Mouse (Mus musculus): ENCODE results near the gene Fyb. TPM values are rescaled to one million over a fixed set of nuclear protein-coding genes. Genes with fewer than 3 reads are reported as not detected.

The Fyb gene
- polyA plus RNA-seq, 1 experiment from 2014 or later = 5.0 TPM

DNA sequence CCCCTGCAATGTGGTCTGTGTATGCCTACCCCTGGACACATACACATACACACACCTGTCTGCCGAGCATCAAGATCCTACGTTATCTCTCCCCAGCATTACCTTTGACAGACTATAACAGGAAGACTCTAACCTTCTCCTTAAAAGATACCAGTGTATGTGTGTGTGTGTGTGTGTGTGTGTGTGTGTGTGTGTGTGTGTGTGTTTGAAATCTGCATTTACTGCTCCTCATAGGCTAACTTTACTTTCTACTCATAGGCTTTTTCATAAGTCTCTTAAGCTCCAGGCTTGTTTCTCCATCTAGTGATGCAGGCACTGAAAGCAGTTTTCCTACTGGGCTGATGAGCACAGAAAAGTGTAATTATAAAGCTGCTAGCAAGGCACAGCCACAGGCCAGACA, 2.1 kb downstream of the Fyb start:
- ATAC-seq (ENCODE audit: insufficient number of reproducible peaks, insufficient read depth, low FRiP score, low read depth) = no peak
- Histone ChIP-seq H3K9ac (replicated peaks; ENCODE audit: low read depth, low read length) (no peak overlapping the region), H3K27ac (ENCODE audit: low read length) (no peak overlapping the region), H3K4me1 (ENCODE audit: control insufficient read depth, insufficient read depth, low read length) (no peaks in the 10 kb centered on the region), H3K9me3 (ENCODE audit: control insufficient read depth, low read depth, low read length) (no peaks in the 10 kb centered on the region), H3K27me3 (ENCODE audit: control insufficient read depth, insufficient read depth, low read length) (no peaks in the 10 kb centered on the region), H3K36me3 (ENCODE audit: control insufficient read depth, insufficient read depth, low read length) (no peaks in the 10 kb centered on the region), H3K4me3 (ENCODE audit: low read depth, low read length) (no peak overlapping the region), H3K4me2 (replicated peaks; ENCODE audit: low read depth, low read length) (no peak overlapping the region)
- WGBS = 87% methylated on average over 2 of the region's 2 CpGs

DNA sequence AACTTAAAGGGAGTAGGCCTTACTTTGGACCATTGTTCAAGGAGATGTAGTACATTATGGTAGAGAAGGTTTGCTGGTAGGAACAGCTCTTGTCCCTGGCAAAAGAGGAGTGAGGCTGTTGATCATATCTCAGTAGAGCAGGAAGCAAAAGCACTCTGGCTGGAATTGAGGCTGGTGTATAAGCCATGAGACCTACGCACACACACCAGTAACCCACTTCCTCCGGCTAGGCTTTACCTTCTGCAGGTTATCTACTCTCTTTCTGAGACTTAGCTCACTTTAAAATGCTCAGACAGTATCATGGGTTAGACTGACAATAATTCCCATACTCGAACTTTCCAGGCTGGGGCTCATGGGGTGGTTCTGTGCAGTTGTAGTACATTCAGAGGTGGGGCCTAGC, 2.7 kb downstream of the Fyb start:
- H3K4me1 ChIP-seq (ENCODE audit: control insufficient read depth, insufficient read depth, low read length) = no peaks in the 10 kb centered on the region
- no peak overlapping the region for H3K9ac ChIP-seq (replicated peaks; ENCODE audit: low read depth, low read length)
- H3K36me3 ChIP-seq (ENCODE audit: control insufficient read depth, insufficient read depth, low read length) = no peaks in the 10 kb centered on the region
- no peaks in the 10 kb centered on the region for H3K27me3 ChIP-seq (ENCODE audit: control insufficient read depth, insufficient read depth, low read length)
- H3K4me3 ChIP-seq (ENCODE audit: low read depth, low read length) = no peak overlapping the region
- H3K4me2 ChIP-seq (replicated peaks; ENCODE audit: low read depth, low read length) = no peak overlapping the region
- WGBS = 87% methylated on average over 3 of the region's 3 CpGs
- no peaks in the 10 kb centered on the region for H3K9me3 ChIP-seq (ENCODE audit: control insufficient read depth, low read depth, low read length)
- no peak for ATAC-seq (ENCODE audit: insufficient number of reproducible peaks, insufficient read depth, low FRiP score, low read depth)
- H3K27ac ChIP-seq (ENCODE audit: low read length) = no peak overlapping the region

DNA sequence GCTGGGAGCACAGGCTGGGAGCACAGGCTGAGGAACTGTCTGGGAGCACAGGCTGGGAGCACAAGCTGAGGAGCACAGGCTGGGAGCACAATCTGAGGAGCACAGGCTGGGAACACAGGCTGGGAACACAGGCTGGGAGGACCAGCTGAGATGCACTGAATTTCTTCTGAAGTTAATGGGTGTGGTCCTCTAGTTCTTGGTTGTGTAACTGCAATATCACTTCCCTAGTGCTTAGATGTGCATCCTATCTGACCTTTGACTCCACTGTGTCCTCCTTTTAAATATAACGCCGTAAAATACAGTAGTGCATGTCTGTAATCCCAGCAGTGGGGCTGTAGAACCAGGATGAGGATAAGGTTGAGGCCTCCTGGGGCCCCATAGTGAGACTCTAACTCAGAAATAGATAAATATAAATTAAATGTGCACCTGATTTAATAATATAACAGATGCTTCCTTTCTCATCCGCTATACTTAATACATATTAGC, 11.2 kb downstream of the Fyb start:
- Histone ChIP-seq H3K9ac (replicated peaks; ENCODE audit: low read depth, low read length) (no peak overlapping the region), H3K4me3 (ENCODE audit: low read depth, low read length) (no peak overlapping the region), H3K9me3 (ENCODE audit: control insufficient read depth, low read depth, low read length) (no peaks in the 10 kb centered on the region), H3K36me3 (ENCODE audit: control insufficient read depth, insufficient read depth, low read length) (no peaks in the 10 kb centered on the region), H3K27me3 (ENCODE audit: control insufficient read depth, insufficient read depth, low read length) (no peaks in the 10 kb centered on the region), H3K27ac (ENCODE audit: low read length) (no peak overlapping the region), H3K4me2 (replicated peaks; ENCODE audit: low read depth, low read length) (no peak overlapping the region), H3K4me1 (ENCODE audit: control insufficient read depth, insufficient read depth, low read length) (no peaks in the 10 kb centered on the region)
- WGBS = 88% methylated on average over 3 of the region's 3 CpGs
- ATAC-seq (ENCODE audit: insufficient number of reproducible peaks, insufficient read depth, low FRiP score, low read depth) = no peak

DNA sequence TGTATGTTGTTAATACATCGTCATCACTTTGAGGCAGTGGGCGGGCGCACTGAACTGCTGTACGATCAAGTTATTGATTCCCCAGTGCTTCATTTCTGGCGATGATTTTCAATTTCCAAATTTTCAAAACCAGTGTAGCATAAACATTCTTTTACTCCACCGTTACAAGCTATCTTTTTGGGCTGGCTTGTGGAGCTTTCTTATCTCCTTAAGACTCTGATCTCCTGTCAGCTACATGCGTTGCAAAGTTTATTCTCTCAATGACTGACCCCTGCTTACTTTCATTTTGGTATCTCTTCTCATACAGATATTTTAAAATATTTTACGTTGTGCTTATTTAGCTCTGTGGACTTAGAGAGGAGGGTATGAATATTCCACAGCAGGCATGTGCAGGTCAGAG, 11.9 kb downstream of the Fyb start:
- no peaks in the 10 kb centered on the region for H3K4me1 ChIP-seq (ENCODE audit: control insufficient read depth, insufficient read depth, low read length)
- no peak for ATAC-seq (ENCODE audit: insufficient number of reproducible peaks, insufficient read depth, low FRiP score, low read depth)
- no peak overlapping the region for H3K9ac ChIP-seq (replicated peaks; ENCODE audit: low read depth, low read length)
- 68% methylated on average over 8 of the region's 8 CpGs for WGBS
- H3K36me3 ChIP-seq (ENCODE audit: control insufficient read depth, insufficient read depth, low read length) = no peaks in the 10 kb centered on the region
- H3K4me3 ChIP-seq (ENCODE audit: low read depth, low read length) = no peak overlapping the region
- no peak overlapping the region for H3K27ac ChIP-seq (ENCODE audit: low read length)
- no peaks in the 10 kb centered on the region for H3K9me3 ChIP-seq (ENCODE audit: control insufficient read depth, low read depth, low read length)
- H3K27me3 ChIP-seq (ENCODE audit: control insufficient read depth, insufficient read depth, low read length) = no peaks in the 10 kb centered on the region
- no peak overlapping the region for H3K4me2 ChIP-seq (replicated peaks; ENCODE audit: low read depth, low read length)

DNA sequence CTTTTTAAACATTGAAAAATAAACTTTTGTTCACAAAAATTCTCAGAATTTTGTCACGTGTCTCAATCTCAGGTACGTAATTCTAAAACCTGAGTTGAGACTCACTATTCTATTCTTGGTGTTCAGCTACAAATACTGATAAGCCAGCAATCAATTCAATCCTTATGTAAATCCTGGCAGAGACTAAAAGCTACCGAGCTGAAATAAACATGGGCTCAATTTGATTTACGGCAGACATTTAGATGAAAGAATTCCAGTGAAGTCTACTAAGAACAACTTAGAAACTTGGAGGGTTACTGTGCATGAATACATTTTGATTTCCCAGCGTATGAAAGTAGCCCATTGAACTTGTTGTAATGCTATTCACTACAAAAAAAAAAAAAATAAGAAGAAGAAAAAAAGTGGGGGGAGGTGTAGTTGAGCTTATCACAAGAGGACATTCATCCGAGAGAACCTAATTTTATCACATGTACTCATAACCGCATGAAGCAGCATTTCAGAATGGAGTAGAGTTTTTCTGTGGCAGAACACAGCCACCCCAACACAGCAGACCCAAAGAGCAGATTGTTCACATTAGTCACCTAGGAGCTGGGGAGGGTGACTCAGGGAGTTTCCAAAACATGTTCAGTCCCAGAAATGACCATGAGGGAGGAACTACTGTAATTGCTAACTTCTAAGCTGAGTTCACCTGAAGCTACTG, 17.1 kb downstream of the Fyb start:
- 0 out of 2 replicates have a peak, but pooled peaks cover 3% of the 10 kb centered on the region for H3K4me1 ChIP-seq (ENCODE audit: control insufficient read depth, insufficient read depth, low read length)
- no peaks in the 10 kb centered on the region for H3K9me3 ChIP-seq (ENCODE audit: control insufficient read depth, low read depth, low read length)
- H3K4me3 ChIP-seq (ENCODE audit: low read depth, low read length) = no peak overlapping the region
- H3K4me2 ChIP-seq (replicated peaks; ENCODE audit: low read depth, low read length) = no peak overlapping the region
- 14% methylated on average over 7 of the region's 7 CpGs for WGBS
- ATAC-seq (ENCODE audit: insufficient number of reproducible peaks, insufficient read depth, low FRiP score, low read depth) = no peak
- no peaks in the 10 kb centered on the region for H3K27me3 ChIP-seq (ENCODE audit: control insufficient read depth, insufficient read depth, low read length)
- no peaks in the 10 kb centered on the region for H3K36me3 ChIP-seq (ENCODE audit: control insufficient read depth, insufficient read depth, low read length)
- no peak overlapping the region for H3K9ac ChIP-seq (replicated peaks; ENCODE audit: low read depth, low read length)
- no peak overlapping the region for H3K27ac ChIP-seq (ENCODE audit: low read length)

DNA sequence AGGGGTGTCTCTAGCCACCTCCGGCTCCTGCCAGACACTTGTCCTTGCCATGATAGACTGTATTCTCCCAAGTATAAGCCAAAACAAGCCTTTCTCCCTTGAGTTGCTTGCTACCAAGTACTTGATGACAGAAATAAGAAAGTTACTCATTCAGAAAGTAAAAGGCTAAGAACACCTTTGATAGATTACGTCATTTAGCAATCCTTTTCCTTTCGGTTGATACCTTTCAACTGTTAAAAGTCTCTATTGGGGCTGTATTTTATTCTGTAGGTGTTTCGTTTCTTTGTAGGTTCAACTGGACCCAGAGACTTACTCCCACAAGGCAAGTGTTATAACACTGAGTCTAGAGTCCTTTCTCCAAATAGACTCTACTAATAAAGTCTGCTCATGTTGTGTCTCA, 26.3 kb downstream of the Fyb start:
- H3K27ac ChIP-seq (ENCODE audit: low read length) = no peak overlapping the region
- H3K4me3 ChIP-seq (ENCODE audit: low read depth, low read length) = no peak overlapping the region
- ATAC-seq (ENCODE audit: insufficient number of reproducible peaks, insufficient read depth, low FRiP score, low read depth) = no peak
- WGBS = 93% methylated on average over 4 of the region's 4 CpGs
- H3K4me2 ChIP-seq (replicated peaks; ENCODE audit: low read depth, low read length) = no peak overlapping the region
- H3K9ac ChIP-seq (replicated peaks; ENCODE audit: low read depth, low read length) = no peak overlapping the region
- H3K27me3 ChIP-seq (ENCODE audit: control insufficient read depth, insufficient read depth, low read length) = no peaks in the 10 kb centered on the region
- no peaks in the 10 kb centered on the region for H3K36me3 ChIP-seq (ENCODE audit: control insufficient read depth, insufficient read depth, low read length)
- no peaks in the 10 kb centered on the region for H3K4me1 ChIP-seq (ENCODE audit: control insufficient read depth, insufficient read depth, low read length)
- no peaks in the 10 kb centered on the region for H3K9me3 ChIP-seq (ENCODE audit: control insufficient read depth, low read depth, low read length)

DNA sequence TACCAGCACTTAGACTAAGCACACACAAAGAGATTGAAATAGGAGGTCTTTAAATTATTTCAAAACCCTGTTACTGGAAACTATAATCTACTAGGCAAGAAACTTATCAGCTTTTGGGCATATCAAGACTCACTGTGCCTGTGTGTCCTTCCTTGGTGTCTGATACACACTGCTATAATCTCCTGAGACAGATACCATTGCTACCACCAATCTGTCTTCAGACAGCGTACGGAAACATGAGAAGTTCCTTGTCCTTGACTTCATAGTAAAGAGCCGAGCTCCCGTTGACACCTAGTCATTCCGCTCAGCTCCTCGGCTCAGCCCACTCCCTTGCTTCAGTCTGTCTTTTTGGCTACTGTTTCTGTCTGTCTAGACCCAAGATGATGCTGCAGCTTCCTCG, 29.2 kb downstream of the Fyb start:
- Histone ChIP-seq H3K27ac (ENCODE audit: low read length) (no peak overlapping the region), H3K4me1 (ENCODE audit: control insufficient read depth, insufficient read depth, low read length) (no peaks in the 10 kb centered on the region), H3K4me2 (replicated peaks; ENCODE audit: low read depth, low read length) (no peak overlapping the region), H3K9me3 (ENCODE audit: control insufficient read depth, low read depth, low read length) (no peaks in the 10 kb centered on the region), H3K27me3 (ENCODE audit: control insufficient read depth, insufficient read depth, low read length) (no peaks in the 10 kb centered on the region), H3K4me3 (ENCODE audit: low read depth, low read length) (no peak overlapping the region), H3K36me3 (ENCODE audit: control insufficient read depth, insufficient read depth, low read length) (no peaks in the 10 kb centered on the region), H3K9ac (replicated peaks; ENCODE audit: low read depth, low read length) (no peak overlapping the region)
- no peak for ATAC-seq (ENCODE audit: insufficient number of reproducible peaks, insufficient read depth, low FRiP score, low read depth)
- WGBS = 79% methylated on average over 7 of the region's 7 CpGs

DNA sequence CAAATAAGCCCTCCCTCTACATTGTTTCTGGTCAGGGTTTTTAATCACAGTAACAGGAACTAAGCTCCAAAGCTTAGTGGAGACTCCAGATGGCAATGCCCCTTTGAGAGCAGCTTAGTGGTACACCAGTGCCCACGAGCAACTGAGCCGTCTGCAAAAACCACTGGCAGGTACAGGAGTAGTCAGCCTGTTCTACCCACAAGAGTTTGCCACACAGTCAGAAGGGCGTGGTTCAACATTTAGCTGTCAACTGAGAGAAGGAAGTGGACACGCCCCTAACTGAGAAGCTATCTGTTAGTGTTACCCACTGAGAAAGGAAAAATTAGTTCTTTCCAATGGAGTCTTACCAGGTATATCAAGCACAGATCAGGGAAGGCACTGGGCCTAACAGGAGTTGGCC, 32.1 kb downstream of the Fyb start:
- Histone ChIP-seq H3K27me3 (ENCODE audit: control insufficient read depth, insufficient read depth, low read length) (no peaks in the 10 kb centered on the region), H3K4me3 (ENCODE audit: low read depth, low read length) (no peak overlapping the region), H3K4me2 (replicated peaks; ENCODE audit: low read depth, low read length) (no peak overlapping the region), H3K4me1 (ENCODE audit: control insufficient read depth, insufficient read depth, low read length) (0 out of 2 replicates have a peak, but pooled peaks cover 8% of the 10 kb centered on the region), H3K9ac (replicated peaks; ENCODE audit: low read depth, low read length) (no peak overlapping the region), H3K27ac (ENCODE audit: low read length) (no peak overlapping the region), H3K36me3 (ENCODE audit: control insufficient read depth, insufficient read depth, low read length) (no peaks in the 10 kb centered on the region), H3K9me3 (ENCODE audit: control insufficient read depth, low read depth, low read length) (no peaks in the 10 kb centered on the region)
- 80% methylated on average over 4 of the region's 4 CpGs for WGBS
- no peak for ATAC-seq (ENCODE audit: insufficient number of reproducible peaks, insufficient read depth, low FRiP score, low read depth)

DNA sequence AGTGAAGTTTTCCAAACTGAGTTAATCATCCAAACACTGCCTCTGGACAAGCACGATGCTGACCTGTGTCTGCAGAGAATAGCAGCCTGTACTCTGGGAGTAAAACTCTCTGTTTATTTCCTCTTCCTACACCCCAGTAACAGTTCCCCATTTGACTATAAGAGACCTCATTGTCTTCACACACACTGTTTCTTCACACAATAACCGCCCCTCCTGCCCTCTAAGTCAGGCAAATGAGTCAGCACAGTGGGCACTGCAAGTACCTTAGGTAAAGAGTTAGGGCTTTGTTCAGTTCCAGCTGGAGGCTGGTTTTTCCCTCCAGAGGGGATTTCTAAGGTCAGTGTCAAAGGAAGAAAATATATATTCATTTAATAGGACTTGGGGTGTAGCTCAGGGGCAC, 32.9 kb downstream of the Fyb start:
- H3K9ac ChIP-seq (replicated peaks; ENCODE audit: low read depth, low read length) = no peak overlapping the region
- no peaks in the 10 kb centered on the region for H3K9me3 ChIP-seq (ENCODE audit: control insufficient read depth, low read depth, low read length)
- no peaks in the 10 kb centered on the region for H3K36me3 ChIP-seq (ENCODE audit: control insufficient read depth, insufficient read depth, low read length)
- H3K4me2 ChIP-seq (replicated peaks; ENCODE audit: low read depth, low read length) = no peak overlapping the region
- WGBS = 62% methylated on average over 2 of the region's 2 CpGs
- H3K4me1 ChIP-seq (ENCODE audit: control insufficient read depth, insufficient read depth, low read length) = 0 out of 2 replicates have a peak, but pooled peaks cover 14% of the 10 kb centered on the region
- no peak overlapping the region for H3K27ac ChIP-seq (ENCODE audit: low read length)
- no peaks in the 10 kb centered on the region for H3K27me3 ChIP-seq (ENCODE audit: control insufficient read depth, insufficient read depth, low read length)
- H3K4me3 ChIP-seq (ENCODE audit: low read depth, low read length) = no peak overlapping the region
- no peak for ATAC-seq (ENCODE audit: insufficient number of reproducible peaks, insufficient read depth, low FRiP score, low read depth)

All from stomach, embryonic 14.5 days (tissue).